Mouse (Mus musculus) embryonic facial prominence, embryonic 12.5 days (tissue): ENCODE data around the gene Upp2. TPM values are rescaled to one million over a fixed set of nuclear protein-coding genes. Genes with fewer than 3 reads are reported as not detected.

Experiments
- ATAC-seq: fragments of 200-750 bp; cut with Nextera tagmentation; 2 replicates; pipeline ENCODE4 v1.8.0; 2017; ENCODE audit not compliant: insufficient number of reproducible peaks, insufficient read depth, low FRiP score, low TSS enrichment
- H3K27ac ChIP-seq: fragments of 300-500 bp; sonication (generic); 2 replicates; pipeline ENCODE4 v1.5.1; 2016; ENCODE audit warnings: mild to moderate bottlenecking
- H3K27me3 ChIP-seq: fragments of 300-500 bp; sonication (generic); 2 replicates; pipeline ENCODE4 v1.6.1; 2016; ENCODE audit warnings: mild to moderate bottlenecking, moderate library complexity
- H3K36me3 ChIP-seq: fragments of 300-500 bp; sonication (generic); 2 replicates; pipeline ENCODE4 v1.6.1; 2016; ENCODE audit warnings: mild to moderate bottlenecking
- H3K4me1 ChIP-seq: fragments of 300-500 bp; sonication (generic); 2 replicates; pipeline ENCODE4 v1.6.1; 2016
- H3K4me2 ChIP-seq: fragments of 300-500 bp; sonication (generic); replicated peaks from 2 replicates; pipeline ENCODE4 v1.6.1; 2016; ENCODE audit warnings: mild to moderate bottlenecking, moderate library complexity
- H3K4me3 ChIP-seq: fragments of 300-500 bp; sonication (generic); 2 replicates; pipeline ENCODE4 v1.5.1; 2016; ENCODE audit warnings: mild to moderate bottlenecking
- H3K9ac ChIP-seq: fragments of 300-500 bp; sonication (generic); 2 replicates; pipeline ENCODE4 v1.6.1; 2016; ENCODE audit warnings: mild to moderate bottlenecking, moderate library complexity
- H3K9me3 ChIP-seq: fragments of 300-500 bp; sonication (generic); 2 replicates; pipeline ENCODE4 v1.6.1; 2016; ENCODE audit warnings: mild to moderate bottlenecking, moderate library complexity
- WGBS: fragments of 180-500 bp; shearing (Covaris S2); methylation state at CpG from one replicate; pipeline ENCODE4 v1.1.7; 2016; 5-methylcytosine and 5-hydroxymethylcytosine counted together
- polyA plus RNA-seq: library from polyadenylated mRNA; unstranded; fragments of >200 nt; fragmentation: Nextera tagmentation; extraction: Ambion mirVana; gene quantifications from 2 replicates; pipeline ENCODE4 v1.2.1, GENCODE M21; 2016

Upp2 gene
- polyA plus RNA-seq, 1 experiment from 2014 or later, result 10.8 TPM

- peak; percentile 37 for ATAC-seq
- no peaks in the 10 kb centered on the region for H3K36me3 ChIP-seq
These were observed 262.0 kb downstream of the Upp2 start for GRCm38 (mm10) chr2:58828910-58829600.

GRCm38 (mm10) chr2:58829981-58830742 lies 263.1 kb downstream of the Upp2 start:
- H3K9ac ChIP-seq, result no peak overlapping the region
- H3K27ac ChIP-seq, result peak overlapping the region; percentile 43; the same call in 1 of the 2 replicates
- 0 out of 2 replicates have a peak, but pooled peaks have one; percentile 31 for ATAC-seq
- 58% methylated on average over 7 of the region's 7 CpGs for WGBS
- H3K4me3 ChIP-seq, result no peak overlapping the region
- no peaks in the 10 kb centered on the region for H3K36me3 ChIP-seq
- H3K9me3 ChIP-seq, result 0 out of 2 replicates have a peak, but pooled peaks cover 3% of the 10 kb centered on the region
- H3K27me3 ChIP-seq, result no peaks in the 10 kb centered on the region
- H3K4me2 ChIP-seq, result no peak overlapping the region
- peaks cover 18% of the 10 kb centered on the region; the same call in 1 of the 2 replicates for H3K4me1 ChIP-seq

More at GRCm38 (mm10) chr2:58828910-58829600, 262.0 kb downstream of the Upp2 start:
- Histone ChIP-seq H3K4me3 (no peak overlapping the region), H3K4me2 (no peak overlapping the region), H3K27me3 (no peaks in the 10 kb centered on the region), H3K4me1 (peaks cover 10% of the 10 kb centered on the region; the same call in 1 of the 2 replicates), H3K9me3 (0 out of 2 replicates have a peak, but pooled peaks cover 3% of the 10 kb centered on the region), H3K9ac (no peak overlapping the region), H3K27ac (no peak overlapping the region; the same call in 1 of the 2 replicates)
- WGBS, result 46% methylated on average over 3 of the region's 3 CpGs

GRCm38 (mm10) chr2:58832253-58832980 lies 265.3 kb downstream of the Upp2 start:
- H3K27ac ChIP-seq, result no peak overlapping the region
- H3K4me3 ChIP-seq, result no peak overlapping the region
- H3K4me1 ChIP-seq, result peaks cover 18% of the 10 kb centered on the region; the same call in 1 of the 2 replicates
- H3K36me3 ChIP-seq, result no peaks in the 10 kb centered on the region
- H3K27me3 ChIP-seq, result no peaks in the 10 kb centered on the region
- WGBS, result 90% methylated on average over 20 of the region's 20 CpGs
- H3K9ac ChIP-seq, result no peak overlapping the region
- 0 out of 2 replicates have a peak, but pooled peaks cover 3% of the 10 kb centered on the region for H3K9me3 ChIP-seq
- H3K4me2 ChIP-seq, result no peak overlapping the region
- no peak for ATAC-seq

GRCm38 (mm10) chr2:58841021-58841420 lies 273.9 kb downstream of the Upp2 start:
- H3K9ac ChIP-seq, result no peak overlapping the region
- no peaks in the 10 kb centered on the region for H3K27me3 ChIP-seq
- H3K4me2 ChIP-seq, result no peak overlapping the region
- no peak overlapping the region for H3K27ac ChIP-seq
- H3K9me3 ChIP-seq, result 0 out of 2 replicates have a peak, but pooled peaks cover 3% of the 10 kb centered on the region
- no peaks in the 10 kb centered on the region for H3K4me1 ChIP-seq
- H3K4me3 ChIP-seq, result no peak overlapping the region
- ATAC-seq, result no peak
- 86% methylated on average over 3 of the region's 3 CpGs for WGBS
- no peaks in the 10 kb centered on the region for H3K36me3 ChIP-seq

GRCm38 (mm10) chr2:58842443-58842842 lies 275.3 kb downstream of the Upp2 start:
- Histone ChIP-seq H3K27ac (no peak overlapping the region), H3K9me3 (0 out of 2 replicates have a peak, but pooled peaks cover 3% of the 10 kb centered on the region), H3K4me3 (no peak overlapping the region), H3K27me3 (no peaks in the 10 kb centered on the region), H3K36me3 (no peaks in the 10 kb centered on the region), H3K4me1 (no peaks in the 10 kb centered on the region), H3K4me2 (no peak overlapping the region), H3K9ac (no peak overlapping the region)
- ATAC-seq, result no peak
- 78% methylated on average over 4 of the region's 4 CpGs for WGBS

Other genes with a start within 250 kb of the Upp2 start
- 0.27 TPM in 2 replicates for gene Acvr1c, start 209.4 kb upstream of the Upp2 start, polyA plus RNA-seq
- not detected in 2 replicates for gene Gm17409, start 97.2 kb upstream of the Upp2 start, polyA plus RNA-seq
- 7.9 and 8.1 TPM in 2 replicates for gene Acvr1, start 141 bp upstream of the Upp2 start, polyA plus RNA-seq